Mouse (Mus musculus) MEL (cell line): ENCODE results near the gene Ilvbl. TPM values are rescaled to one million over a fixed set of nuclear protein-coding genes. Genes with fewer than 3 reads are reported as not detected.

Source experiments
- DNase-seq: peaks from one replicate; pipeline ENCODE4 v3.0.0; 2011; ENCODE audit warnings: low read depth, low spot score
- H3K27ac ChIP-seq: 2 replicates; pipeline ENCODE4 v1.5.1; 2012; ENCODE audit warnings: low read depth, mild to moderate bottlenecking, control low read depth, low read length, moderate library complexity; ENCODE audit not compliant: control insufficient read depth
- H3K27me3 ChIP-seq, 2 experiments: fragments of 150-350 bp in 1 of 2; sonication (generic) in 1 of 2; 2 replicates each; pipeline ENCODE4 v1.6.1; 2012; ENCODE audit warnings: low read length in 2 of 2, mild to moderate bottlenecking in 2 of 2, improper control_type of control experiment in 1 of 2, moderate library complexity in 1 of 2; ENCODE audit not compliant: insufficient read depth in 2 of 2, control insufficient read depth in 1 of 2
- H3K36me3 ChIP-seq, 2 experiments: 2 replicates each; pipeline ENCODE4 v1.6.1; 2012 to 2014; ENCODE audit warnings: low read length in 2 of 2, improper control_type of control experiment in 1 of 2, inconsistent platforms in 1 of 2, mild to moderate bottlenecking in 1 of 2; ENCODE audit not compliant: insufficient read depth in 2 of 2, control insufficient read depth in 1 of 2
- H3K4me1 ChIP-seq, 2 experiments: fragments of 150-350 bp in 1 of 2; sonication (generic) in 1 of 2; 2 replicates each; pipeline ENCODE4 v1.6.1; 2012; ENCODE audit warnings: low read length in 2 of 2, improper control_type of control experiment in 1 of 2, mild to moderate bottlenecking in 1 of 2; ENCODE audit not compliant: insufficient read depth in 2 of 2, control insufficient read depth in 1 of 2
- H3K4me3 ChIP-seq, 2 experiments: fragments of 150-350 bp in 1 of 2; sonication (generic) in 1 of 2; 2 replicates each; pipeline ENCODE4 v1.5.1; 2012; ENCODE audit warnings: low read depth in 2 of 2, low read length in 2 of 2, mild to moderate bottlenecking in 2 of 2, moderate library complexity in 2 of 2, control low read depth in 1 of 2, improper control_type of control experiment in 1 of 2; ENCODE audit not compliant: control insufficient read depth in 1 of 2, insufficient read depth in 1 of 2
- H3K79me2 ChIP-seq: 2 replicates; pipeline ENCODE4 v1.6.1; 2012; ENCODE audit warnings: mild to moderate bottlenecking, low read length, moderate library complexity; ENCODE audit not compliant: control insufficient read depth, poor library complexity, insufficient read depth
- H3K9ac ChIP-seq: 2 replicates; pipeline ENCODE4 v1.6.1; 2012; ENCODE audit warnings: low read depth, mild to moderate bottlenecking, control low read depth, low read length, moderate library complexity; ENCODE audit not compliant: control insufficient read depth, poor library complexity, severe bottlenecking
- H3K9me3 ChIP-seq: fragments of 150-350 bp; sonication (generic); replicated peaks from 2 replicates; pipeline ENCODE4 v1.6.1; 2012; ENCODE audit warnings: mild to moderate bottlenecking, low read length, improper control_type of control experiment, moderate library complexity; ENCODE audit not compliant: insufficient read depth
- BHLHE40 ChIP-seq: IDR thresholded peaks from 2 replicates; pipeline ENCODE4 v1.6.1; 2012; ENCODE audit warnings: low read depth, mild to moderate bottlenecking, inconsistent platforms, low read length, improper control_type of control experiment, borderline replicate concordance
- CHD1 ChIP-seq: IDR thresholded peaks from 2 replicates; pipeline ENCODE4 v1.6.1; 2012; ENCODE audit warnings: low read depth, mild to moderate bottlenecking, inconsistent platforms, low read length, improper control_type of control experiment
- CHD2 ChIP-seq: IDR thresholded peaks from 2 replicates; pipeline ENCODE4 v1.6.1; 2011; ENCODE audit warnings: low read length, improper control_type of control experiment
- E2F4 ChIP-seq: IDR thresholded peaks from 2 replicates; pipeline ENCODE4 v1.6.1; 2011; ENCODE audit warnings: low read depth, low read length, improper control_type of control experiment, borderline replicate concordance
- ELF1 ChIP-seq: IDR thresholded peaks from 2 replicates; pipeline ENCODE4 v1.6.1; 2014; ENCODE audit warnings: low read depth, mild to moderate bottlenecking, inconsistent platforms, low read length, improper control_type of control experiment, moderate library complexity
- EP300 ChIP-seq, 2 experiments: IDR thresholded peaks; 2 replicates each; pipeline ENCODE4 v1.6.1; 2011; ENCODE audit warnings: improper control_type of control experiment in 2 of 2, low read length in 2 of 2, low read depth in 1 of 2, mild to moderate bottlenecking in 1 of 2
- ETS1 ChIP-seq: IDR thresholded peaks from 2 replicates; pipeline ENCODE4 v1.6.1; 2012; ENCODE audit warnings: low read depth, mild to moderate bottlenecking, inconsistent platforms, low read length, improper control_type of control experiment, moderate library complexity
- GABPA ChIP-seq: IDR thresholded peaks from 2 replicates; pipeline ENCODE4 v1.6.1; 2012; ENCODE audit warnings: low read depth, mild to moderate bottlenecking, inconsistent platforms, low read length, improper control_type of control experiment, moderate library complexity
- GATA1 ChIP-seq: IDR thresholded peaks from 2 replicates; pipeline ENCODE4 v1.6.1; 2011; ENCODE audit warnings: low read depth, low read length, improper control_type of control experiment
- HCFC1 ChIP-seq: IDR thresholded peaks from 2 replicates; pipeline ENCODE4 v1.6.1; 2012; ENCODE audit warnings: low read depth, mild to moderate bottlenecking, inconsistent platforms, low read length, improper control_type of control experiment, moderate library complexity
- KAT2A ChIP-seq: conservative IDR thresholded peaks from 2 replicates; pipeline ENCODE4 v1.6.1; 2012; ENCODE audit warnings: low read depth, low read length, improper control_type of control experiment, inconsistent platforms
- MAX ChIP-seq: IDR thresholded peaks from 2 replicates; pipeline ENCODE4 v1.6.1; 2011; ENCODE audit warnings: low read length, improper control_type of control experiment
- MAZ ChIP-seq: IDR thresholded peaks from 2 replicates; pipeline ENCODE4 v1.6.1; 2012; ENCODE audit warnings: low read depth, mild to moderate bottlenecking, inconsistent platforms, low read length, improper control_type of control experiment
- MEF2A ChIP-seq: IDR thresholded peaks from 2 replicates; pipeline ENCODE4 v1.6.1; 2014; ENCODE audit warnings: low read depth, mild to moderate bottlenecking, inconsistent platforms, low read length, improper control_type of control experiment; ENCODE audit not compliant: poor library complexity, insufficient replicate concordance, severe bottlenecking; ENCODE audit errors: extremely low read depth
- MYB ChIP-seq: IDR thresholded peaks from 2 replicates; pipeline ENCODE4 v1.6.1; 2011; ENCODE audit warnings: mild to moderate bottlenecking, low read depth, low read length, improper control_type of control experiment
- NELFE ChIP-seq: IDR thresholded peaks from 2 replicates; pipeline ENCODE4 v1.6.1; 2011; ENCODE audit warnings: low read depth, low read length, improper control_type of control experiment
- NRF1 ChIP-seq: IDR thresholded peaks from 2 replicates; pipeline ENCODE4 v1.6.1; 2014; ENCODE audit warnings: low read depth, mild to moderate bottlenecking, inconsistent platforms, low read length, improper control_type of control experiment, moderate library complexity; ENCODE audit not compliant: poor library complexity, insufficient read depth, severe bottlenecking
- POLR2A ChIP-seq, 2 experiments: IDR thresholded peaks; 2 replicates each; pipeline ENCODE4 v1.6.1; 2011 to 2012; ENCODE audit warnings: low read length in 2 of 2, mild to moderate bottlenecking in 2 of 2, control low read depth in 1 of 2, improper control_type of control experiment in 1 of 2, low read depth in 1 of 2, moderate library complexity in 1 of 2; ENCODE audit not compliant: control insufficient read depth in 1 of 2, insufficient read depth in 1 of 2, poor library complexity in 1 of 2
- SMC3 ChIP-seq: IDR thresholded peaks from 2 replicates; pipeline ENCODE4 v1.6.1; 2011; ENCODE audit warnings: low read depth, low read length, improper control_type of control experiment
- TBP ChIP-seq: IDR thresholded peaks from 2 replicates; pipeline ENCODE4 v1.8.0; 2011; ENCODE audit warnings: low read depth, low read length, improper control_type of control experiment
- UBTF ChIP-seq: IDR thresholded peaks from 2 replicates; pipeline ENCODE4 v1.6.1; 2012; ENCODE audit warnings: low read depth, mild to moderate bottlenecking, inconsistent platforms, low read length, improper control_type of control experiment, moderate library complexity, borderline replicate concordance; ENCODE audit not compliant: insufficient read depth
- USF1 ChIP-seq: IDR thresholded peaks from 2 replicates; pipeline ENCODE4 v1.6.1; 2014; ENCODE audit warnings: low read depth, mild to moderate bottlenecking, inconsistent platforms, low read length, improper control_type of control experiment, moderate library complexity
- USF2 ChIP-seq, 2 experiments: IDR thresholded peaks; 2 replicates each; pipeline ENCODE4 v1.6.1; 2011 to 2012; ENCODE audit warnings: improper control_type of control experiment in 2 of 2, low read length in 2 of 2, borderline replicate concordance in 1 of 2, inconsistent platforms in 1 of 2, low read depth in 1 of 2, mild to moderate bottlenecking in 1 of 2; ENCODE audit not compliant: insufficient read depth in 1 of 2
- ZC3H11A ChIP-seq: IDR thresholded peaks from 2 replicates; pipeline ENCODE4 v1.6.1; 2012; ENCODE audit warnings: low read depth, mild to moderate bottlenecking, inconsistent platforms, low read length, improper control_type of control experiment
- ZMIZ1 ChIP-seq: IDR thresholded peaks from 2 replicates; pipeline ENCODE4 v1.6.1; 2012; ENCODE audit warnings: low read depth, mild to moderate bottlenecking, inconsistent platforms, low read length, improper control_type of control experiment, moderate library complexity
- ZNF384 ChIP-seq: IDR thresholded peaks from 2 replicates; pipeline ENCODE4 v1.6.1; 2012; ENCODE audit warnings: low read depth, mild to moderate bottlenecking, inconsistent platforms, low read length, improper control_type of control experiment
- polyA plus RNA-seq, 2 experiments: library from polyadenylated mRNA; stranded (reverse) in 1 of 2; unstranded in 1 of 2; fragments of >175 nt in 1 of 2; fragments of >200 nt in 1 of 2; gene quantifications; 2 replicates each; pipeline versions ENCODE4 v1.2.1 to v1.2.4; 2012; ENCODE audit warnings: low replicate concordance in 2 of 2, low read depth in 1 of 2; ENCODE audit not compliant: insufficient read length in 2 of 2, insufficient read depth in 1 of 2, missing spikeins in 1 of 2
- total RNA-seq: library from RNA; depleted of rRNA; stranded (reverse); fragments of 300-350 nt; gene quantifications from 2 replicates; pipeline ENCODE4 v1.2.3, GENCODE M21; 2012

Ilvbl gene
- total and polyA plus RNA-seq, 3 experiments = 22.1 to 24.5 TPM; not detected in 1

- TF ChIP-seq MEF2A = no peak
- no peak for TF ChIP-seq MYB
- no peak for TF ChIP-seq ETS1
- TF ChIP-seq ZMIZ1 = no peak
- TF ChIP-seq ELF1 = no peak
- TF ChIP-seq EP300 (IDR thresholded peaks at IDR 0.05; ENCODE audit: low read depth in 1 of 2, low read length in 2 of 2) = no peak
- no peak for TF ChIP-seq NRF1
- TF ChIP-seq KAT2A = no peak
- no peak for TF ChIP-seq BHLHE40
- no peak for TF ChIP-seq MAX
- no peak for TF ChIP-seq TBP
- TF ChIP-seq USF2 (IDR thresholded peaks at IDR 0.05; ENCODE audit: borderline replicate concordance in 1 of 2, insufficient read depth in 1 of 2, low read depth in 1 of 2, low read length in 2 of 2) = no peak
- TF ChIP-seq HCFC1 = no peak
- TF ChIP-seq MAZ = no peak
- TF ChIP-seq GABPA = no peak
- TF ChIP-seq NELFE = no peak
- H3K36me3 ChIP-seq = no peaks in the 10 kb centered on the region; a peak in 1 of 4 replicates
- no peak overlapping the region for H3K27ac ChIP-seq
Measured at GRCm38 (mm10) chr10:78584996-78585395, 10.8 kb downstream of the Ilvbl start.

GRCm38 (mm10) chr10:78585606-78586005 is 11.5 kb downstream of the Ilvbl start:
- H3K79me2 ChIP-seq = no peaks in the 10 kb centered on the region
- no peaks in the 10 kb centered on the region; a peak in 1 of 4 replicates for H3K36me3 ChIP-seq
- H3K9me3 ChIP-seq = no peaks in the 10 kb centered on the region
- no peak overlapping the region for H3K27ac ChIP-seq
- TF ChIP-seq NRF1 = no peak
- no peak for TF ChIP-seq MEF2A
- TF ChIP-seq UBTF = no peak
- no peak for TF ChIP-seq MYB
- TF ChIP-seq ZNF384 = no peak
- no peak for TF ChIP-seq ZMIZ1
- no peak for TF ChIP-seq POLR2A (IDR thresholded peaks at IDR 0.05; ENCODE audit: control insufficient read depth in 1 of 2, insufficient read depth in 1 of 2, low read depth in 1 of 2, low read length in 2 of 2, poor library complexity in 1 of 2)
- TF ChIP-seq SMC3 = no peak
- no peak for TF ChIP-seq HCFC1
- TF ChIP-seq ZC3H11A = no peak
- no peak for TF ChIP-seq CHD2
- no peak for TF ChIP-seq ETS1
- no peak for TF ChIP-seq GATA1
- no peak for TF ChIP-seq USF1
- no peak for TF ChIP-seq E2F4
- TF ChIP-seq KAT2A = no peak
- TF ChIP-seq CHD1 = no peak
- TF ChIP-seq, all 39 proteins: peak for 0
- H3K4me1 ChIP-seq = no peaks in the 10 kb centered on the region
- no peak for DNase-seq
- no peak overlapping the region for H3K4me3 ChIP-seq
- no peaks in the 10 kb centered on the region for H3K27me3 ChIP-seq
- no peak overlapping the region for H3K9ac ChIP-seq

More at GRCm38 (mm10) chr10:78584996-78585395, 10.8 kb downstream of the Ilvbl start:
- no peak for DNase-seq
- no peak overlapping the region for H3K9ac ChIP-seq
- no peaks in the 10 kb centered on the region for H3K4me1 ChIP-seq
- no peaks in the 10 kb centered on the region for H3K9me3 ChIP-seq
- H3K27me3 ChIP-seq = no peaks in the 10 kb centered on the region
- no peaks in the 10 kb centered on the region for H3K79me2 ChIP-seq
- H3K4me3 ChIP-seq = no peak overlapping the region
